Mouse (Mus musculus) megakaryocyte, adult 5-6 weeks (primary cell): Measurements from ENCODE around the gene Aifm3. TPM values are rescaled to one million over a fixed set of nuclear protein-coding genes. Genes with fewer than 3 reads are reported as not detected.
"Not testable (repeated sequence)": the region's sequence is repeated elsewhere in the genome, so short reads cannot be mapped to it uniquely, and the experiment has no call there.

ENCODE experiments used
- ATAC-seq: 2 replicates; pipeline ENCODE4 v1.8.0; 2016; ENCODE audit warnings: mild to moderate bottlenecking, inconsistent platforms; ENCODE audit not compliant: poor library complexity, severe bottlenecking
- total RNA-seq, 2 experiments: library from RNA; stranded (forward) in 1 of 2; stranded (reverse) in 1 of 2; fragments of 153-499, 151-499 nt in 1 of 2; fragments of 221-1000, 200-1000 nt in 1 of 2; gene quantifications; 2 replicates each; pipeline versions ENCODE4 v1.2.3 to v1.2.4; 2015 to 2017

Aifm3 gene
- total RNA-seq, 2 experiments from 2014 or later, result not detected

DNA sequence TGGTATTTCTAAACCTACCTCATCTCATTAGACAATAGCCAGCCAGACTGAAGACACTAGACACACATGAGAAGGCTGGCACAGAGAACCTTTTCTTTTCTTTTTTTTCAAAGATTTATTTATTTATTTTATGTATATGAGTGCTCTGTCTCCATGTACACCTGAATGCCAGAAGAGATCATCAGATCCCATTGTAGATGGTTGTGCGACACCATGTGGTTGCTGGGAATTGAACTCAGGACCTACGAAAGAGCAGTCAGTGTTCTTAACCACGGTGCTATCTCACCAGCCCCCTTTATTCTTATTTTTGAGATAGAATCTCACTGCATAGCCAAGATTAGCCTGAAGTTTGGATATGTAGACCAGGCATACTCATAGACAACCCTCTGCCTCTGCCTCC lies 47.2 kb downstream of the Aifm3 start:
- ATAC-seq, result no peak

DNA sequence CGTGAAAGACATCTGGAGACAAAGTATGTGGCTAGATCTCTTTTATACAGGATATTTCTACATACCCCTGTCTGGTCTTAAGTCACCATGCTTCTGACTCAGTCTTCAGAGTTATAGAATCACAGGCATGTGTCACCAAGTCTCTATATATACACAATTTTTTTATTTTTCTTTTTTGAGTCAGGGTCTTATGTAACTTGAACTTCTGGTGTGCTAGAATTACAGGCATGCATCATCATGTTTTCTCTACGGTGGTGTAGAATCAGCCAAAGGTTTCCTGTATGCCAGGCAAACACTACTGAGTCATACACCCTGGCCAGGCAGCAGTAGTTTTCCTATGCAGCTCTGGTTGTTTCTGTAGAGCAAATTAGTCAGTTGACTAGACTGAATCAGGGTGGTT lies 53.2 kb downstream of the Aifm3 start:
- no peak for ATAC-seq

DNA sequence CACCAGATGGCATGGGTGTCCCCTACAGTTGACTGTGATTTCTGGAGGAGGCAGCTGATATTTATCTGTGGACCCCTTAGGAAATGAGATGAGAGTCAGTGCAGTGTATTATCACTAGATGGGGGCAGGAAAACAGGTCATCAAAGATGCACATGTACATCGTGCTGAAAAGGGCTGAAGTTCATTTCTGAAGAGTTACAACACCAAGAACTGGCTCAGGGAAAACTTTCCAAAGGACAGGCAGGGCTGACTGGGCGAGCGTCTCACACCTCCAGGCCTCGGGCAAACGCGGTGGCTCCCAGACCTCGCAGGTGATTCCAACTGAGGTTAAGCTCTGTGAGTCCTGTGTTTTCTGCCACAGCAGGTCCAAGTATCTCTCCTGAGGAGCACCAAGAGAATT lies 63.4 kb downstream of the Aifm3 start:
- ATAC-seq, result no peak

DNA sequence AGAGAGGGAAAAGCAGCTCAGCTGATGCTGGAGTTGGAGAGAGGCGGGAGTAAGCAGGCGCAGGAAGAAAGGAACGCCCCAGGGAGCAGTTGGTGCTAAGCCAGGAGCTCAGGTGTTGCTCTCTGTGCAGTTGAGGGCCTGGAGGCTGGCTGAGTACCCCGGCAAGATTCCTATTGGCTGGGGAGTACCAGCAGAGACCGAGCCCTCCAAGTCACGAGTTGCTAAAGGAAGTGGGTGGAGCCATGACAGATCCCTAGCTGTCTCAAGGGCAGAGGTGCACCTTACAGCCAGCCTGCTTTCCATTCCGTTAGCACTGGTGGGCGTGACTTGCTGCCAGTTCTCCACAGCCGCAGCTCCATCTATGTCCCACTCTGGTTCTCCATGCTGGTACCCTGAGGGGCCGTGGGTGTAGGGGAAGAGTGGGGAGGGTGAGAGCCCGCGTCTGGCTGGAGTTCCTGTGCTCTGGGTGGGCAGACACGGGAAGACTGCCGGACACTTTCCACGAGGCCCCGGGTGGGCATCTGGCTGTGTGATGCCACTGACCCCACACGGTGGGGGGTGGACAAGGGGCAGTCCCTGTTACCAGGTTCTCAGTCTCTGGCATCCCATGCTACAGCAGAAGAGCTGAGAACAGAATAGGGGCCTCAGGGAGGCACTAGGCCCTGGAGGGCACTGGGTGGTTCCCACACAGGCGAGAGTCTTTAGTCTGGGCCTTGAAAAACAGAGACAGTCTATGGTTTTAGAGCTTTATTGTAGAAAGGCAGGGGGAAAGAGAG lies 64.7 kb downstream of the Aifm3 start:
- ATAC-seq, result peak; percentile 80

DNA sequence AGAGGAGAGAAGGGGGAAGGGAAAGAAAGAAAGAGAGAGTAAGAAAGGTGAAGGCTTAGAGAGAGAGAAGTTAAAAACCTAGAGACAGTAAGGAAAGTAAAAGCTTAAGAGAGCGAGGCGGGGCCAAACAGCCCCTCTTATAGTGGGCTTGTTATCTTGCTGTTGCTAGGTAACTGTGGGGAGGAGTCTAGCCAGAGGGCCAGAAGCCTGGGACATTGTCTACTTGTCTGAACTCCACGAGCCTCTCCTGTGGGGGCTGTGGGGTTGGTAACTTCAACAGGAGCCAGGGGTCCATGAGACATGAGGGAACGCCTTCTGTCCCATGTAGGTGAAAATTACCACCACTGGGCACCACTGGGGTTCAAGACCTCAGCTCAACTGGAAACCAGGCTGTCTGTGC lies 65.3 kb downstream of the Aifm3 start:
- not testable (repeated sequence) for ATAC-seq

DNA sequence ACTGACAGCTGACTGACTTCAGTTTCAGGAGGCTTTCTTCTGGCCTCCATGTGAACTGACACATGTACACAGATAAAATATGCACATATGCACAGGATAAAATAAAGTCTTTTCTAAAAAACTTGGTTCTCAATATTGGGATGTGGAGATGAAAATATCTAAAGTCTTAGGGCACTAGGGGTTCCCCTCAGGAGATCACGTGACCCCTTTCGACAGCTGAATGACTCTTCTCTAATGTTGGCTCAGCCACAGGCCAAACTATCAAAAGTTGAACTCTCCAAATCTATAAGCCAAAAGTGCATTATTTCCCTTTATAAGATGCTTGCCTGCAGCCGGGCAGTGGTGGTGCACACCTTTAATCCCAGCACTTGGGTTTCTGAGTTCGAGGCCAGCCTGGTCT lies 66.8 kb downstream of the Aifm3 start:
- no peak for ATAC-seq

DNA sequence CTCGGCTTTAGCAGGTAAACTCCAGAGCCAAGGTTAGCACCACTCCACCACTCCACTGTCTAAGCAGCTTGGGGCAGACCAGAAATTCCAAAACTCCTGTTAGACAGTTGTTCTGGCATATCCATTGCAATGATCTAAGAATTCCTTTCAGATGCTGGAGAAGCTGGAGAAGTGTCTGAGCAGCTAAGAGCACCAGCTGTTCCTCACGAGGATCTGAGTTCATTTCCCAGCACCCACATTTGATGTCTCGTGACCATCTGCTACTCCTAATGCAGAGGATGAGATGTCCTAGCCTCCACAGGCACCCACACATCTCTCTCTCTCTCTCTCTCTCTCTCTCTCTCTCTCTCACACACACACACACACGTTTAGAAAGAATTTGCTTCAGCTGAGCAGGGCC lies 67.5 kb downstream of the Aifm3 start:
- no peak for ATAC-seq

Other genes starting within 250 kb of the Aifm3 start
- 1.0 and 2.1 TPM in 2 replicates for gene Tmem191c, start 213.5 kb upstream of the Aifm3 start, total RNA-seq (2015)
- gene Tmem191c, start 213.5 kb upstream of the Aifm3 start, total RNA-seq (2017), result 2.9 and 4.1 TPM in 2 replicates
- not detected in 2 replicates for gene Serpind1, start 158.2 kb upstream of the Aifm3 start, total RNA-seq (2015)
- gene Serpind1, start 158.2 kb upstream of the Aifm3 start, total RNA-seq (2017), result not detected in 2 replicates
- 29.6 and 35.1 TPM in 2 replicates for gene Snap29, start 83.6 kb upstream of the Aifm3 start, total RNA-seq (2015)
- gene Snap29, start 83.6 kb upstream of the Aifm3 start, total RNA-seq (2017), result 36.0 and 38.7 TPM in 2 replicates
- gene Pi4ka, start 83.3 kb upstream of the Aifm3 start, total RNA-seq (2015), result 51.5 and 77.1 TPM in 2 replicates
- 34.2 and 44.7 TPM in 2 replicates for gene Pi4ka, start 83.3 kb upstream of the Aifm3 start, total RNA-seq (2017)
- 25.4 and 29.5 TPM in 2 replicates for gene Crkl, start 37.6 kb upstream of the Aifm3 start, total RNA-seq (2015)
- 25.9 and 26.5 TPM in 2 replicates for gene Crkl, start 37.6 kb upstream of the Aifm3 start, total RNA-seq (2017)
- gene Lztr1, start 19.1 kb downstream of the Aifm3 start, total RNA-seq (2015), result 19.2 and 27.7 TPM in 2 replicates
- 38.1 and 49.8 TPM in 2 replicates for gene Lztr1, start 19.1 kb downstream of the Aifm3 start, total RNA-seq (2017)
- 8.9 and 14.9 TPM in 2 replicates for gene Thap7, start 41.5 kb downstream of the Aifm3 start, total RNA-seq (2015)
- gene Thap7, start 41.5 kb downstream of the Aifm3 start, total RNA-seq (2017), result 19.1 and 29.2 TPM in 2 replicates
- gene Lrrc74b, start 71.6 kb downstream of the Aifm3 start, total RNA-seq (2015), result not detected in 2 replicates
- not detected in 2 replicates for gene Lrrc74b, start 71.6 kb downstream of the Aifm3 start, total RNA-seq (2017)
- gene P2rx6, start 72.3 kb downstream of the Aifm3 start, total RNA-seq (2015), result not detected in 2 replicates
- gene P2rx6, start 72.3 kb downstream of the Aifm3 start, total RNA-seq (2017), result not detected in 2 replicates
- gene Slc7a4, start 93.6 kb downstream of the Aifm3 start, total RNA-seq (2015), result not detected in 2 replicates
- 0.40 TPM in 1 of 2 replicates, not detected in the other for gene Slc7a4, start 93.6 kb downstream of the Aifm3 start, total RNA-seq (2017)
- 35.2 and 35.7 TPM in 2 replicates for gene Smpd4, start 129.7 kb downstream of the Aifm3 start, total RNA-seq (2015)
- gene Smpd4, start 129.7 kb downstream of the Aifm3 start, total RNA-seq (2017), result 27.0 and 31.0 TPM in 2 replicates
- gene Ccdc74a, start 156.9 kb downstream of the Aifm3 start, total RNA-seq (2015), result 0.36 TPM in 1 of 2 replicates, not detected in the other
- not detected in 2 replicates for gene Ccdc74a, start 156.9 kb downstream of the Aifm3 start, total RNA-seq (2017)
- gene Med15, start 243.3 kb downstream of the Aifm3 start, total RNA-seq (2015), result 61.4 and 67.1 TPM in 2 replicates
- 28.6 and 49.3 TPM in 2 replicates for gene Med15, start 243.3 kb downstream of the Aifm3 start, total RNA-seq (2017)